Mouse (Mus musculus): Measurements from ENCODE around the gene Slc12a9.

DNA sequence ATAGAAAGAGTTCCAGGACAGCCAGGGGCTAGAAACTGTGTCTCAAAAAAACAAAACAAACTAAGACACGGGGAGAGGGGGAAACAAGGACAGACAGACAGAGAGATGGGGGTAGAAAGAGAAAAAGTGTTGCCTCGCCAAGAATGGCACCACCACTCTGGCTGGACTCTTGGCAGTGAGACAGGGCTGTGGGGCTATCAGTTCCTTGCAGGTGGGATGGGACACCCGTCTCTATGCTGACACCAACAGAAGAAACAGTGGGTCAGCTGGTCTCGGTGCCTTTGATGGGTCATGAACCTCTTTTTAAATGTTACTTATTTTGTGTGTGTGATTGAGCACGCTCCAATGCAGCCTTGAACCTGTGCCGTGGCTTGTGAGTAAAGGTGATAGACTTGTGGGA, 6.8 kb upstream of the Slc12a9 start:
- TF ChIP-seq CTCF (conservative IDR thresholded peaks at IDR 0.05; ENCODE audit: insufficient read depth, insufficient read length, low read depth, low read length) (no peak), POLR2A (IDR thresholded peaks at IDR 0.05; ENCODE audit: low read depth, low read length) (no peak)
